ENCODE assay signal across 9 mouse cellular contexts in genomic region chr11:74721971-74722370, GRCm38 (mm10). TPM values are rescaled to one million over a fixed set of nuclear protein-coding genes. Genes with fewer than 3 reads are reported as not detected.
DNase-seq lines count a peak whose midpoint lies in the region; ATAC-seq and TF ChIP-seq lines count a peak whose summit lies in the region.
"Had no signal": no experiment of that assay in that cellular context is flagged by ENCODE, and none has a peak within 500 bp of the region (broad histone marks: within the 10 kb centered on the region; RNA-seq: fewer than 3 reads in every experiment).

No protein-coding gene starts in this region.

- TF ChIP-seq CTCF in lung, embryonic 14.5 days (IDR thresholded peaks at IDR 0.05; ENCODE audit: low read depth) = no peak

- peak overlapping the region; percentile 33 for H3K4me3 ChIP-seq in lung, embryonic 14.5 days (ENCODE audit: low read depth, low read length)
- peak overlapping the region; percentile 20 for H3K4me3 ChIP-seq in embryonic facial prominence, embryonic 15.5 days (replicated peaks)
- H3K4me3 ChIP-seq in limb, embryonic 12.5 days (replicated peaks) = peak overlapping the region; percentile 24; the same call in 1 of the 2 replicates
- peak overlapping the region; percentile 82 for H3K4me3 ChIP-seq in neural tube, embryonic 14.5 days (ENCODE audit: low read depth, low read length)

- DNase-seq in lung, embryonic 14.5 days = no peak
- no peak for DNase-seq in lung, postnatal 4 days
- no peak for DNase-seq in layer of hippocampus, postnatal 25 days (ENCODE audit: extremely low spot score in 1 of 2, low spot score in 1 of 2)
- no peak for DNase-seq in layer of hippocampus, postnatal 36 days
- DNase-seq in layer of hippocampus, postnatal 10 days (ENCODE audit: low spot score in 2 of 2) = no peak
- DNase-seq: thymus, adult 2 months had no signal

- H3K36me3 ChIP-seq in lung, embryonic 14.5 days (ENCODE audit: insufficient read depth) = no peaks in the 10 kb centered on the region
- no peaks in the 10 kb centered on the region for H3K36me3 ChIP-seq in embryonic facial prominence, embryonic 15.5 days
- H3K36me3 ChIP-seq in limb, embryonic 12.5 days = no peaks in the 10 kb centered on the region
- no peaks in the 10 kb centered on the region for H3K36me3 ChIP-seq in neural tube, embryonic 14.5 days (ENCODE audit: control insufficient read depth, insufficient read depth, low read length)

- 42% methylated on average over 3 of the region's 3 CpGs for WGBS in lung, embryonic 14.5 days
- 38% methylated on average over 3 of the region's 3 CpGs for WGBS in embryonic facial prominence, embryonic 15.5 days
- WGBS in limb, embryonic 12.5 days = 61% methylated on average over 3 of the region's 3 CpGs
- 31% methylated on average over 3 of the region's 3 CpGs for WGBS in neural tube, embryonic 14.5 days

- H3K27me3 ChIP-seq in lung, embryonic 14.5 days (ENCODE audit: insufficient read depth, low read length) = no peaks in the 10 kb centered on the region
- no peaks in the 10 kb centered on the region for H3K27me3 ChIP-seq in embryonic facial prominence, embryonic 15.5 days
- H3K27me3 ChIP-seq in limb, embryonic 12.5 days = no peaks in the 10 kb centered on the region
- no peaks in the 10 kb centered on the region for H3K27me3 ChIP-seq in neural tube, embryonic 14.5 days (ENCODE audit: control insufficient read depth, insufficient read depth, low read length)

- peak overlapping the region; percentile 84 for H3K4me2 ChIP-seq in lung, embryonic 14.5 days
- peak overlapping the region; percentile 50 for H3K4me2 ChIP-seq in embryonic facial prominence, embryonic 15.5 days (replicated peaks)
- peak overlapping the region; percentile 81 for H3K4me2 ChIP-seq in limb, embryonic 12.5 days
- peak overlapping the region; percentile 87 for H3K4me2 ChIP-seq in neural tube, embryonic 14.5 days (ENCODE audit: low read depth, low read length)

- no peak for ATAC-seq in lung, embryonic 14.5 days (ENCODE audit: insufficient read depth)
- ATAC-seq in embryonic facial prominence, embryonic 15.5 days (ENCODE audit: insufficient number of reproducible peaks, low FRiP score, low TSS enrichment, low read depth) = no peak
- ATAC-seq in limb, embryonic 12.5 days (ENCODE audit: insufficient number of reproducible peaks, insufficient read depth, low FRiP score, low TSS enrichment, low read depth) = no peak
- ATAC-seq in neural tube, embryonic 14.5 days (ENCODE audit: low read depth) = no peak

- no peak overlapping the region for H3K27ac ChIP-seq in lung, embryonic 14.5 days (ENCODE audit: low read depth)
- H3K27ac ChIP-seq in embryonic facial prominence, embryonic 15.5 days (replicated peaks) = no peak overlapping the region
- no peak overlapping the region for H3K27ac ChIP-seq in limb, embryonic 12.5 days
- no peak overlapping the region for H3K27ac ChIP-seq in neural tube, embryonic 14.5 days (ENCODE audit: low read depth, low read length)

- H3K9me3 ChIP-seq in lung, embryonic 14.5 days (ENCODE audit: low read depth, low read length) = no peaks in the 10 kb centered on the region
- no peaks in the 10 kb centered on the region for H3K9me3 ChIP-seq in embryonic facial prominence, embryonic 15.5 days (replicated peaks)
- H3K9me3 ChIP-seq in limb, embryonic 12.5 days = no peaks in the 10 kb centered on the region
- H3K9me3 ChIP-seq in neural tube, embryonic 14.5 days (ENCODE audit: control insufficient read depth, low read length) = no peaks in the 10 kb centered on the region

- 0 out of 2 replicates have a peak, but pooled peaks cover 5% of the 10 kb centered on the region for H3K4me1 ChIP-seq in lung, embryonic 14.5 days (ENCODE audit: insufficient read depth)
- H3K4me1 ChIP-seq in embryonic facial prominence, embryonic 15.5 days = peaks cover 22% of the 10 kb centered on the region; the same call in 1 of the 2 replicates
- peaks cover 15% of the 10 kb centered on the region for H3K4me1 ChIP-seq in limb, embryonic 12.5 days (replicated peaks)
- H3K4me1 ChIP-seq in neural tube, embryonic 14.5 days (ENCODE audit: control insufficient read depth, insufficient read depth, low read length) = peaks cover 21% of the 10 kb centered on the region; the same call in 1 of the 2 replicates

- peak overlapping the region; percentile 51 for H3K9ac ChIP-seq in lung, embryonic 14.5 days
- no peak overlapping the region for H3K9ac ChIP-seq in embryonic facial prominence, embryonic 15.5 days
- H3K9ac ChIP-seq in limb, embryonic 12.5 days (replicated peaks) = no peak overlapping the region
- H3K9ac ChIP-seq in neural tube, embryonic 14.5 days (replicated peaks; ENCODE audit: low read depth, low read length) = peak overlapping the region; percentile 51

RNA-seq across cellular contexts. Expression of gene Pafah1b1, which starts 2.5 kb away (rescaled TPM):
- 67.2 and 73.8 TPM in 2 replicates for polyA plus RNA-seq in lung, embryonic 14.5 days (2014; fragmentation: Nextera tagmentation; extraction: Ambion mirVana)
- polyA plus RNA-seq in embryonic facial prominence, embryonic 15.5 days (2015; fragmentation: Nextera tagmentation; extraction: Ambion mirVana) = 44.0 and 44.5 TPM in 2 replicates
- polyA plus RNA-seq in limb, embryonic 12.5 days (2016; fragmentation: Nextera tagmentation; extraction: Ambion mirVana) = 57.1 and 60.1 TPM in 2 replicates
- 92.6 and 115 TPM in 2 replicates for polyA plus RNA-seq in neural tube, embryonic 14.5 days (2014; fragmentation: Nextera tagmentation; extraction: Ambion mirVana)
- 100 to 1,000 TPM; 358 to 403 TPM for total RNA-seq in layer of hippocampus, postnatal 25 days (2021)
- 100 to 1,000 TPM; 398 to 402 TPM for total RNA-seq in layer of hippocampus, postnatal 36 days (2021)
- total RNA-seq in layer of hippocampus, postnatal 10 days (2021) = 100 to 1,000 TPM; 370 to 417 TPM

RNA-seq across cellular contexts. Expression of gene Mettl16, which starts 48.7 kb away (rescaled TPM):
- 39.2 and 39.8 TPM in 2 replicates for polyA plus RNA-seq in lung, embryonic 14.5 days (2014; fragmentation: Nextera tagmentation; extraction: Ambion mirVana)
- polyA plus RNA-seq in embryonic facial prominence, embryonic 15.5 days (2015; fragmentation: Nextera tagmentation; extraction: Ambion mirVana) = 45.8 and 48.9 TPM in 2 replicates
- 60.6 and 61.6 TPM in 2 replicates for polyA plus RNA-seq in limb, embryonic 12.5 days (2016; fragmentation: Nextera tagmentation; extraction: Ambion mirVana)
- polyA plus RNA-seq in neural tube, embryonic 14.5 days (2014; fragmentation: Nextera tagmentation; extraction: Ambion mirVana) = 33.9 and 37.1 TPM in 2 replicates
- 10 to 100 TPM; 27.0 to 27.5 TPM for total RNA-seq in layer of hippocampus, postnatal 25 days (2021)
- total RNA-seq in layer of hippocampus, postnatal 36 days (2021) = 10 to 100 TPM; 30.7 to 36.0 TPM
- total RNA-seq in layer of hippocampus, postnatal 10 days (2021) = 10 to 100 TPM; 22.5 to 24.3 TPM

Comparison
In these comparisons a context has a peak if more than half of its experiments do, and no peak if none do; other contexts are left out.
1. H3K4me3 ChIP-seq: peak in every context shown above with its lines; median percentile 82 in neural tube, embryonic 14.5 days; 33 in lung, embryonic 14.5 days; 24 in limb, embryonic 12.5 days; 20 in embryonic facial prominence, embryonic 15.5 days.
2. H3K9ac ChIP-seq: peak in lung, embryonic 14.5 days (single experiment) and neural tube, embryonic 14.5 days (single experiment); none in embryonic facial prominence, embryonic 15.5 days (single experiment) and limb, embryonic 12.5 days (single experiment).
3. Peak in every context shown above with its lines, with median percentiles within 50 percentile points of each other: H3K4me2 ChIP-seq.